Comparison of ENCODE assay signal across 24 mouse cellular contexts in genomic region chr9:89305637-89306036, GRCm38 (mm10).
"Had no signal": no experiment of that assay in that cellular context is flagged by ENCODE, and none has a peak within 500 bp of the region (broad histone marks: within the 10 kb centered on the region; RNA-seq: fewer than 3 reads in every experiment).

No protein-coding gene starts in this region.

- H3K9me3 ChIP-seq: heart, embryonic 10.5 days; heart, embryonic 13.5 days; heart, embryonic 15.5 days; hindbrain, embryonic 13.5 days; hindbrain, embryonic 15.5 days; limb, embryonic 13.5 days; limb, embryonic 15.5 days had no signal

- H3K36me3 ChIP-seq: heart, embryonic 10.5 days; heart, embryonic 13.5 days; heart, embryonic 15.5 days; hindbrain, embryonic 13.5 days; hindbrain, embryonic 15.5 days; limb, embryonic 13.5 days; limb, embryonic 15.5 days; liver, embryonic 12.5 days had no signal

- DNase-seq: gastrocnemius, postnatal 14 days; gastrocnemius, postnatal 36 days; heart, adult 18-20 months; heart, postnatal 14 days; heart, postnatal 36 days; kidney, adult 11 months; kidney, adult 2 months; kidney, adult 9 months; kidney, postnatal 10 days; kidney, postnatal 25 days; layer of hippocampus, adult 9-11 months; layer of hippocampus, postnatal 36 days; left cerebral cortex, postnatal 4 days had no signal

- H3K9ac ChIP-seq: heart, embryonic 13.5 days; heart, embryonic 15.5 days; hindbrain, embryonic 13.5 days; hindbrain, embryonic 15.5 days; limb, embryonic 13.5 days; limb, embryonic 15.5 days; liver, embryonic 12.5 days; liver, embryonic 14.5 days had no signal

- H3K4me3 ChIP-seq: heart, embryonic 10.5 days; heart, embryonic 13.5 days; heart, embryonic 15.5 days; hindbrain, embryonic 13.5 days; hindbrain, embryonic 15.5 days; limb, embryonic 13.5 days; limb, embryonic 15.5 days; liver, embryonic 12.5 days had no signal

- H3K4me1 ChIP-seq: heart, embryonic 10.5 days; heart, embryonic 13.5 days; heart, embryonic 15.5 days; hindbrain, embryonic 15.5 days; limb, embryonic 13.5 days; limb, embryonic 15.5 days; liver, embryonic 12.5 days had no signal

- H3K4me2 ChIP-seq: heart, embryonic 13.5 days; heart, embryonic 15.5 days; hindbrain, embryonic 13.5 days; hindbrain, embryonic 15.5 days; limb, embryonic 13.5 days; limb, embryonic 15.5 days; liver, embryonic 12.5 days had no signal

- H3K27me3 ChIP-seq: heart, embryonic 13.5 days; heart, embryonic 15.5 days; hindbrain, embryonic 13.5 days; hindbrain, embryonic 15.5 days; limb, embryonic 13.5 days; limb, embryonic 15.5 days; liver, embryonic 12.5 days had no signal

- ATAC-seq: hindbrain, postnatal 0 days; intestine, embryonic 16.5 days; liver, embryonic 12.5 days had no signal

- H3K27ac ChIP-seq: heart, embryonic 10.5 days; heart, embryonic 13.5 days; heart, embryonic 15.5 days; hindbrain, embryonic 13.5 days; hindbrain, embryonic 15.5 days; hindbrain, postnatal 0 days; limb, embryonic 13.5 days; limb, embryonic 15.5 days; liver, embryonic 12.5 days; liver, embryonic 14.5 days had no signal
